Mouse (Mus musculus) kidney, postnatal 25 days (tissue): ENCODE results near the gene Ulk4.

Experiments
- DNase-seq, 2 experiments: peaks; one replicate each; pipeline ENCODE4 v3.0.0; 2021; ENCODE audit warnings: mixed read lengths in 2 of 2

The Ulk4 gene

GRCm38 (mm10) chr9:121299976-121300570, 23.1 kb upstream of the Ulk4 start:
- DNase-seq = no peak

GRCm38 (mm10) chr9:121299223-121299755, 22.3 kb upstream of the Ulk4 start:
- DNase-seq = peak in 1 of 2 experiments; percentile 58

DNA sequence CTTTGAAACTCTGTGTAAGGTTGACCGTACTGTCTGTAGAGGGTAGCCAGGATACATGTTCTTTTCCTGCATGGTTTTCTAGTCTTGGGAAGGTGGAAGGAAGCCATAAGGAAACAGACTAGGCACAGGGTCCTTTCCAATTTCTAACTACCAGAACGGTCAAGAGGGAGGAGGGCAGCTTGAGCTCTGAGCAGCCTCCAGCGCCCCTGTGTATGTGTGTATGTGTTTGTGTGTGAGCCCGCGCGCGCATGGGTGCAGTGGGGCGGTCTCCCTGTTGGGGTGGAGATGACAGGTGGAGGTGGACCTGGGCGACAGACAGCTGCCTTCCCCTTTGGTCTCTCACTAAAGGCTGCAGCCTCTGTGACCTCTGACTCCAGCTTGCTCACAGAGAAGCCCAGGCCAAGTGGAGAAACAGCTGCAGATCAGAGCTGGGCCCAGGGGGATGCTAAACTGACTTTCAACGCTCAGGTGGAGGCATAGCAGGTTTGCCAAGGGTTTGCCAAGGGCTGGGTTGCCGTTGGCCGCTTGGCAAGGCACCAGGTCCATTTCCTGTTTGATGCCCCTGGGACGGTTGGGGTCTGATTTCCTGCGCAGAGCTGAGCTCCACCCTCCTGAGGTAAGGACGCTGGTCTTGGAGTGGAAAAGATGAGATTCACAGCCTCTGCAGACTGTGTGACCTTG, 21.6 kb upstream of the Ulk4 start:
- DNase-seq = peak; percentile 62 to 75

- peak in 1 of 2 experiments; percentile 24 for DNase-seq
Observed at GRCm38 (mm10) chr9:121298065-121298398, 21.0 kb upstream of the Ulk4 start.

GRCm38 (mm10) chr9:121297171-121298064, 20.4 kb upstream of the Ulk4 start, which contains the start of gene Trak1:
TSS of gene Trak1 (plus strand) at chr9:121297502.
- peak; percentile 64 to 88 for DNase-seq

DNA sequence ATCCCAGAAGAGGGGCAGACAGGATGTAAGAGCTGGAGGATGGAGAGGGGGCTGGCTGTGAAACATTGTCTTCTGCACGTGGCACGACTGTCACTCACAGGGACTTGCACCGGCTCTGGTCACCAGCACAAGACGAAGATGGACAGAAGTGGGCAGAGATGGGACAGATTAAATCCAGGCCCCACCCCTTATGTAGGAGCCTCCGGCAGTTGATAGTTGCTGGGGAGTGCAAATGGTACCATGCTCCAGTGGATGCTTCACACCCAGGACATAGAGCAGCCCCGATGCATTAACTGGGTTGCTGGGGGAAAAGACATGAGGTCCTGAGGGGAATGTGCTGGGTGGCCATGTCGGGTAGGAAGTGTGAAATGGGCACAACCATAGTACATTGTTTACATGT, 18.2 kb upstream of the Ulk4 start:
- DNase-seq = no peak

DNA sequence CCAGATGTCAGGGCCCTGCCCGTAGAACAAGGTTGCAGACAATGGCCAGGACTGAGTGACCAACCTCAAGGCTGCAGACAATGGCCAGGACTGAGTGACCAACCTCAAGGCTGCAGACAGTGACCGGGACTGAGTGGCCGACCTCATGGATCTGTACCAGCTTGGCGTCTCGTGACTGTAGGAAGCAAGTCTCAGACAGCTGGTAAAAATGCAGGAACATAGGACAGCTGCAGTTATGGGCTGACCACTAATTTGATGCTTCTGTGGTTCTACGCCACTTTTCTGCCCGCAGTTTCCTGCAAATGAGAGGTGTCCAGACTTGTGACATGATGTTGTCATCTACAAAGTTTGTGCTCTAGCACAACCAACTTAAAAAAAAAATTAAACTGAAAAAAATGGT, 16.2 kb upstream of the Ulk4 start:
- DNase-seq = no peak

- DNase-seq = no peak
Observed at GRCm38 (mm10) chr9:121291275-121291674, 14.3 kb upstream of the Ulk4 start.

DNA sequence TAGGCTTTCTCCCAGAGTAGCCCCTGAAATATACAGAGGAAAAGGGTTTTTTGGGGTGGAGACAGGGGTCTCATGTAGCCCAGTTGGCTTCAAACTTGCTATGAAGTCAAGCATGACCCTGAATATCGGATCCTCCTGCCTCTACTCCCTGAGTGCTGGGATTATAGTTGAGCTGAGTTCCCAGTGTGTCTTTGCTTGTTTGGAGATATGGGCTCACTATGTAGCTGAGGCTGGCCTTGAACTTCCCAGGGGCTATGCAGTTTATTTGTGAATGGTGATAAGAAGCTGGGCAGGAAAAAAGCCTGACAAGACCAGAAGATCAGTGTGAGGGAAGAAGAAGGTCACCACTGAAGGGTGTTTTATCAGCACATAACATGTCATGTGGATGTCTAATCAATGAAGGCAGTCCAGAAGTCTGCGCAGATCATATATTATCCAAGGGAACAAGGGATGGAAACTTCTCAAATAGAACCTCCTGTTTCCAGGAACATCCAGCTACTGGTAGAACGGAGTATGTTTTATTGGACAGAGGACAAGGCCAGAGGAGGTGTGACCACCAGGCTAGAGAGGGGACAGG, 9.4 kb upstream of the Ulk4 start:
- no peak for DNase-seq

DNA sequence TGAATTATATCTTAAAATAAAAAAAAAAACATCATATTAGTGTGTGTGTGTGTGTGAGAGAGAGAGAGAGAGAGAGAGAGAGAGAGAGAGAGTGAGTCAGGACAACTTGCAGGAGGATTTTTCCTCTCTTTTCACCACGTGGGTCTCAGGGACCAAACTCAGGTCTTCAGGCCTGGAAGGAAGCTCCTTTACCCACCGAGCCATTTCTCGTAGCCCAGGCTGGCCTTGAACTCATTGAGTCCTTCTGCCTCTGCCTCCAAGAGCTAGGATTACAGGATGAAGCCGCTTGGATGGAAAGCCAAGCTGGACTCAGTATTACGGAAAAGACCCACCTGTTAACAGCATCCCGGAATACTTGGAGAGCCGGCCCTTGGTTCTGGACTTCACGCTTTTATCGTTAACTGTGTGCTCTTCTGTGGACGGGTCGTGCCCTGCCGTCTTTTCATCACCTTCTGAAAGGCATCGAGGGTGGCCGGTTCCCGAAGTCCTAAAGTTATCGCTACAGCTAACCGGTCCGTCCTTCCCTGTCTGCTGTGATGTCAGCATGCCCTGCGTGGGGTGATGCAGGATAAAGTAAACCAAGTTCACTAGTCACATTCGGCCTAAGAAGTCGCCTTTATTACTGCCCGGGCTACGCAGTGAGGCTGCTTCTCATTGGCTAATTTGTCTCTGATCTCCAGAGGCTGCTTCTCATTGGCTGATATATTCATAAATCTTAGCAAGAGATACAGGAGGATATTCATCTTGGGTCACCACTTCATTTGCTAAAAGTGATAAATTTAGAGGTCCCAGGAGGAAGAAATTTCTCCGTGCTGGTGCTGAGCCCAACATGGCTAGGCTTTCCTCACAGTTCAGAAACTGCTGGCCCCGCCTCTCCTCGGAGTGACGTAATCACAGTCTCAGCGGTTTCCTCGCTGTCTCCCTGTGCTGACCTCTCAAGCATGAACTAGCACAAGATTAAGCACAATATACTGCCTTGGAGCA, 8.6 kb upstream of the Ulk4 start:
- DNase-seq = peak; percentile 88 to 89

GRCm38 (mm10) chr9:121284422-121284821, 7.4 kb upstream of the Ulk4 start:
- DNase-seq = peak in 1 of 2 experiments; percentile 47

DNA sequence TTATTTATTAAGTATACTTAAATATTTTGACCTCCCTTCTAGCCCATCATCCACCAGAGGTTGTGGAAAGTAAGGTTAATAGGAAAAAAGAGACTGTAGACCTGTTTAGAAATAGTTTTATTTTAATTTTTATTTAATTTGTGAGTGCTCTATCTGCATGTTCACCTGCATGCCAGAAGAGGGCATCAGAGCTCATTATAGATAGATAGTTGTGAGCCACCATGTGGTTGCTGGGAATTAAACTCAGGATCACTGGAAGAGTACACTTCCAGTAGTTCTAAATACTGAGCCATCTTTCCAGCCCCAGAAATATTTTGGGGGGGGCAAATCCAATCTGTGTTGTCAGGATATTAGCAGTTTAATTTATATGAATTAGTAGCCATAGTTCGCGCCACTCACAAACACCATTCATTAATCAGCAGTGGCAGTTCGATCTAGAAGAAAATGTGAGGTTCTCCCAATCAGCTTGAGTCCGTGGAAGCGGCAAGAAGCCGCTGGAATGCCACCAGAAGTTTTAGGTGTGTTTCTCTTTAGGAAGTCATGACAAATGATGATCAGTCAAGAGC, 6.7 kb upstream of the Ulk4 start:
- DNase-seq = peak in 1 of 2 experiments; percentile 34

DNA sequence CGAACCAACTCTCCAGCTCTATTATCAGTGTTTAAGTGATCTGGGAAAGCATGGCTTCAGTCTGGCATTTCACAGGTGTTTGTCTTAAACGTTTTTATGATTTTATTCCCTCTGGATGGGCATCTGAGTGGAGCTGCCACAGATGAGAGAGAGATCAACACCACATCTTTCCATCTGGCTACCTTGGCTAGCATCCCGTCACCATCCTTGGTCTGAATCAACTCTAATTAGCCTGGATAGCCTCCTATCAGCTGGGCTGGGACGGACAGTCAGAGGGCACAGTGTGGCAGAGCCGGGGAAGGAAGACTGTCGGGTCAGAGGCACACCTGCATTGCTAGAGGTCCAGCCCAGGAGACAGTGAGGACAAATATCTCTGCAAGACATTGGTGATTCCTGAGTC, 4.9 kb upstream of the Ulk4 start:
- no peak for DNase-seq

- no peak for DNase-seq
Observed at GRCm38 (mm10) chr9:121279216-121279615, 2.2 kb upstream of the Ulk4 start.

DNA sequence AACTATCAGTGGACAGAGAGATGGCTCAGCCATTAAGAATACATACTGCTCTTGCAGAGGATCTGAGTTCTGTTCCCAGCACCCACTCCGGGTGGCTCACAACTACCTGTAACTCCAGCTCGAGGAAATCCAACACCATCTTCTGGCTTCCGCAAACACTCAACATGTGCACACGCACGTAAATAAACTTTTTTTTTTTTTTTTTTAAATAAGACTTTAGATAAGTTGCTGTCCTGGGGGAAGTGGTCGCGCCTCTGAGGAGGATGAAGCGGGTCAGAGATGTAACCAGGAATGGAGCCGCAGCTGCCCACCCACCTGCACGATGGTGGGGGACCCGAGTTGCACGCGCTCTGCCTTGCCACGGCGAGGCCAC, 266 bp downstream of the Ulk4 start:
- DNase-seq = no peak

GRCm38 (mm10) chr9:121271561-121271960, 5.4 kb downstream of the Ulk4 start:
- no peak for DNase-seq

DNA sequence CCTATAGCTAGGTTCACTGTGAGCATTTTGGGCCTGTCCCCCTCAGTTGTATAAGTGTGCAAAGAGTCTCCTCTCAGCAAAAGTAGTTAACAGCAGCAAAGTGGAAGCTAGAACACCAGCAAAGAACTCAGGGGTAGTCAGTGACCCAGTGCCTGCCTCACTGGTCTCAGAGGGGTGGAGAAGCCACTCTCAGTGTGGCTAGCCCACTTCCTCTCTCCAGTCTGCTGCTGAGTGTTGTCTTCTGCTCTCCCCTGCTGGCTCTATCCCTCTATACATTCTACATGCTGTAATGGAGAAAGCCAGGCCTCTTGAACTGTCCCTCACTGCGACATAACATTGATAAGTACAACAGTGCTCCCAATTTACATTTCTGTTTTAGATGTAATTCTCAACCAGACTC, 5.8 kb downstream of the Ulk4 start:
- DNase-seq = no peak

- DNase-seq = no peak
Observed at GRCm38 (mm10) chr9:121265307-121265706, 11.7 kb downstream of the Ulk4 start.

GRCm38 (mm10) chr9:121257106-121257505, 19.9 kb downstream of the Ulk4 start:
- no peak for DNase-seq

DNA sequence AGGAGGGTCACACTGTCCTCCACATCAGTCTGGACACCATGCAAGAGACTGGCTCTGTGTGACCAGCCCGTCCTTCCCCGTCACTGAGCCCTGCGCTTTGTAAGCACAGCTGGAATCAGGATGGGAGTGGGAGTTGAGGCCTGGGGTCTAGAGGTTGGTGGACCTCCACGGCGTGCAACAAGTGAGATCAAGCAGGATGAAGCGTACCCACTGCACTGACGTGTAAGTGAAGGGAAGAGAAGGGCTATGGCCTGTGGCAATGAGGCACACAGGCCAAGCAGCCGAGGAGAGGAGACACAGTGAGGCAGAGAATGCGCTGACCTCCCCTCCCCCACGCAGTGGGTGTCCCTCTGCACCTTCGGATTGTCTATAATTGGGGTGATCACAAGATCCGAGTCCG, 22.2 kb downstream of the Ulk4 start:
- peak in 1 of 2 experiments; percentile 20 for DNase-seq

- DNase-seq = no peak
Observed at GRCm38 (mm10) chr9:121253983-121254382, 23.0 kb downstream of the Ulk4 start.

DNA sequence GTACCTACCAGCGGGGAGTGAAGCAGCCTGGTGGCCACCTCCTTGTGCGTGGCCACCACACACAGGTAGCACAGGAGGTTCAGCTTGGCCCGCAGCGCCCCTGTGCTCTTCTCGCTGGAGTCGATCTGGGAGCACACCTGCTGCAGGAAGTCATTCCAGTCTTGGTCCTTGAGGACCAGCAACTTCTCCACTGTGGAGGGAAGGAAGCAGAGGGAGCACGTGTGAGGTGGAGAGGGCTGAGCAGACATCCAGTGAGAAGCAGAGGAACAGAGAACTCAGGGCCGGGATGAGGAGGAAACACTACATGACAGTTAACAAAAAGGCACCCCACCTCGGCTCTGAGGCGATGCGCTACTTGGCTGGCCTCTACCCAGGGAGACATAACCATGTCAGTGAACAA, 26.1 kb downstream of the Ulk4 start:
- no peak for DNase-seq
